Mouse (Mus musculus): ENCODE data around the gene Pecr.

DNA sequence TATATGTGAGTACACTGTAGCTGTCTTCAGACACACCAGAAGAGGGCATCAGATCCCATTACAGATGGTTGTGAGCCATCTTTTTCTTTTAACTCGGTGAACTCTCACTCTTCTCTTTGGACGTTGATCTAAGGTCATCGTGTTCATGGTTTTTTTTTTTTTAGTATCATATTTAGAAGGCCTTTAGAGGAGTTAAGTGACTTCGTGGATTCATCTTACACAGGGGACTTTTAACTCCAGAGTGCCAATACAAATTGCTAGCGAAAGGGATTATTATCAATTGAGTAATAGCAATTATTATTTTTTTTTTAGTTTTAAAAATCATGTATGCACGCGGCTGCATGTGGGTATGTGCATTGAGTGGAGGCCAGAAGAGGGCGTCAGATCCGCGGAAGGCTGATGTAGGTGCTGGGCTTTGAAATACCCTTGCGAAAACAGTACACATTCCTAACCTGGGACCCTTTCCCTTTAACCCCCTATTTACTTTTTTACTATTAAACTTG lies 22.6 kb upstream of the Pecr start:
- TF ChIP-seq CTCF (IDR thresholded peaks at IDR 0.05; ENCODE audit: borderline replicate concordance, control insufficient read depth, extremely low read depth, insufficient read depth, low read length, poor library complexity) (no peak), POLR2A (IDR thresholded peaks at IDR 0.05; ENCODE audit: control insufficient read depth, extremely low read depth, insufficient read depth, low read length, poor library complexity) (no peak)
